Mouse (Mus musculus) activated CD4-positive, CD25-positive, alpha-beta regulatory T cell, adult 4 months (primary cell): ENCODE results near the gene Gm1673. TPM values are rescaled to one million over a fixed set of nuclear protein-coding genes. Genes with fewer than 3 reads are reported as not detected.
"Not testable (repeated sequence)": the region's sequence is repeated elsewhere in the genome, so short reads cannot be mapped to it uniquely, and the experiment has no call there.

ENCODE experiments used
- ATAC-seq: one replicate; pipeline ENCODE4 v1.8.0; 2017
- polyA plus RNA-seq, 2 experiments: library from polyadenylated mRNA; unstranded; fragments of 100-300 nt; shearing (Covaris generic); gene quantifications; one replicate each; pipeline ENCODE4 v1.2.1; 2017

Gm1673 gene
- polyA plus RNA-seq, result not detected

GRCm38 (mm10) chr5:33983309-33984121 is at the start of gene Gm1673:
Gm1673 (plus strand) TSS chr5:33983433.
- no peak for ATAC-seq

- no peak for ATAC-seq
Measured at GRCm38 (mm10) chr5:33934081-33934480, 49.2 kb upstream of the Gm1673 start.

GRCm38 (mm10) chr5:33934877-33935276 is 48.4 kb upstream of the Gm1673 start:
- ATAC-seq, result no peak

GRCm38 (mm10) chr5:33935700-33936111 is 47.5 kb upstream of the Gm1673 start:
- peak; percentile 9 for ATAC-seq

- ATAC-seq, result peak; percentile 92
Measured at GRCm38 (mm10) chr5:33936120-33936707, 47.0 kb upstream of the Gm1673 start, which contains the start of gene Nelfa. Nelfa (minus strand) TSS chr5:33936413.

GRCm38 (mm10) chr5:33937230-33937629 is 46.0 kb upstream of the Gm1673 start:
- ATAC-seq, result no peak

- no peak for ATAC-seq
Measured at GRCm38 (mm10) chr5:33938448-33938847, 44.8 kb upstream of the Gm1673 start.

GRCm38 (mm10) chr5:33947035-33947434 is 36.2 kb upstream of the Gm1673 start:
- ATAC-seq, result not testable (repeated sequence)

GRCm38 (mm10) chr5:33948314-33948713 is 34.9 kb upstream of the Gm1673 start:
- ATAC-seq, result no peak

GRCm38 (mm10) chr5:33953471-33954185 is 29.6 kb upstream of the Gm1673 start:
- no peak for ATAC-seq

- peak; percentile 46 for ATAC-seq
Measured at GRCm38 (mm10) chr5:33954354-33954753, 28.9 kb upstream of the Gm1673 start.

GRCm38 (mm10) chr5:33955868-33956267 is 27.4 kb upstream of the Gm1673 start:
- no peak for ATAC-seq

GRCm38 (mm10) chr5:33959382-33959781 is 23.9 kb upstream of the Gm1673 start:
- no peak for ATAC-seq

GRCm38 (mm10) chr5:33974736-33975135 is 8.5 kb upstream of the Gm1673 start:
- no peak for ATAC-seq

GRCm38 (mm10) chr5:33976267-33976666 is 7.0 kb upstream of the Gm1673 start:
- ATAC-seq, result no peak

GRCm38 (mm10) chr5:33982731-33983259 is 438 bp upstream of the Gm1673 start:
- no peak for ATAC-seq

GRCm38 (mm10) chr5:33994671-33995625 is 11.7 kb downstream of the Gm1673 start:
- no peak for ATAC-seq

- no peak for ATAC-seq
Measured at GRCm38 (mm10) chr5:33995843-33996693, 12.8 kb downstream of the Gm1673 start, which contains the start of gene Nat8l. Nat8l (plus strand) TSS chr5:33995984.

GRCm38 (mm10) chr5:33996694-33997045 is 13.4 kb downstream of the Gm1673 start:
- no peak for ATAC-seq

- no peak for ATAC-seq
Measured at GRCm38 (mm10) chr5:33997051-33997741, 14.0 kb downstream of the Gm1673 start.
